Mouse (Mus musculus): ENCODE measurements at regions not wholly inside any gene's neighbourhood (a gene's known extent, or its start where the extent isn't known, plus 50 kb on each side); places are given as distances from the start of the nearest gene placed in this dataset.

DNA sequence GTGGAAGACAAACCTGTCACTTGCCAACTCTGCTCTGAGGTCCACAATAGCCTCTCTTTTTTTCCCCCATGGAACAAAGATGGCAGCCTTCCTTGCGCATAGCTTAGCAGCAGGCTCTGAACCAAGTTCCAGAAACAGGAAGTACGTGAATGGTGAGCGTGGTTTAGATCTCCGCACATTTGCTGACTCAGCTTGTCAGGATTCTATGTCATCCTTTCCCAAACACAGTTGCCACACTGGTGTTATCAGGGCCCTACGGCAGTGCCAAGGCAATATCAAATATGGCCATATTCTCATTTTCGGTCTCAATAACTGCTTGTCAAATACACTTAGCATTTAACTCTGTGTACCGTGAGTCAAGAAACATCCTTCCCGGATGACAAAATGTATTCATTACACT, 161.8 kb upstream of the Irx5 start:
- Histone ChIP-seq H3K27me3 (no peaks in the 10 kb centered on the region), H3K9me3 (replicated peaks) (no peaks in the 10 kb centered on the region), H3K36me3 (replicated peaks) (no peaks in the 10 kb centered on the region), H3K4me3 (replicated peaks) (no peak overlapping the region), H3K27ac (replicated peaks) (no peak overlapping the region), H3K4me1 (replicated peaks) (no peaks in the 10 kb centered on the region), H3K4me2 (no peak overlapping the region), H3K9ac (no peak overlapping the region)
- ATAC-seq (ENCODE audit: insufficient read depth), result no peak
- 61% methylated on average over 8 of the region's 8 CpGs for whole genome bisulfite sequencing (ENCODE audit: insufficient replicate concordance)

DNA sequence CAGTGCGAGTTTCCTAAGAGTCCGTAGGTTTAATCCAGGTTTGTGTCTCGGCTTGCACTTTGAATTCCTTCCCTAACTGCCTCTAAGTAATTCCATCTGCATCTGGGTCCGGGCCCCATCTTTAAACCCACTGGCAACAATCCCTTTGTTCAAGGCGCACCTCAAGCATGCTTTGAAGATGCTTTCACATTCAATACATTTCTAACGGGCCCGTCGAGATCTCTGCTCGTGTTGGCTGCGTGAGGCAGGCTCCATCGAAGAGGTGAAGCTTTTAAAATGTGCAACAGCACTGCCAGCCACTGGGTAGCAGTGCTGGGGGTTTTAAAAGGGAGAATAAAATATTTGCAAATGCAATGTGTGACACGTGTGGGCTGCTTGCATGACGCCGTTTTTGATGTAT, 163.4 kb upstream of the Irx5 start:
- 67% methylated on average over 14 of the region's 14 CpGs for WGBS (ENCODE audit: insufficient replicate concordance)
- no peak overlapping the region for H3K4me2 ChIP-seq
- no peaks in the 10 kb centered on the region for H3K9me3 ChIP-seq (replicated peaks)
- H3K27ac ChIP-seq (replicated peaks), result no peak overlapping the region
- no peaks in the 10 kb centered on the region for H3K36me3 ChIP-seq (replicated peaks)
- H3K4me1 ChIP-seq (replicated peaks), result no peaks in the 10 kb centered on the region
- no peak for ATAC-seq (ENCODE audit: insufficient read depth)
- no peak overlapping the region for H3K4me3 ChIP-seq (replicated peaks)
- no peaks in the 10 kb centered on the region for H3K27me3 ChIP-seq
- H3K9ac ChIP-seq, result no peak overlapping the region

DNA sequence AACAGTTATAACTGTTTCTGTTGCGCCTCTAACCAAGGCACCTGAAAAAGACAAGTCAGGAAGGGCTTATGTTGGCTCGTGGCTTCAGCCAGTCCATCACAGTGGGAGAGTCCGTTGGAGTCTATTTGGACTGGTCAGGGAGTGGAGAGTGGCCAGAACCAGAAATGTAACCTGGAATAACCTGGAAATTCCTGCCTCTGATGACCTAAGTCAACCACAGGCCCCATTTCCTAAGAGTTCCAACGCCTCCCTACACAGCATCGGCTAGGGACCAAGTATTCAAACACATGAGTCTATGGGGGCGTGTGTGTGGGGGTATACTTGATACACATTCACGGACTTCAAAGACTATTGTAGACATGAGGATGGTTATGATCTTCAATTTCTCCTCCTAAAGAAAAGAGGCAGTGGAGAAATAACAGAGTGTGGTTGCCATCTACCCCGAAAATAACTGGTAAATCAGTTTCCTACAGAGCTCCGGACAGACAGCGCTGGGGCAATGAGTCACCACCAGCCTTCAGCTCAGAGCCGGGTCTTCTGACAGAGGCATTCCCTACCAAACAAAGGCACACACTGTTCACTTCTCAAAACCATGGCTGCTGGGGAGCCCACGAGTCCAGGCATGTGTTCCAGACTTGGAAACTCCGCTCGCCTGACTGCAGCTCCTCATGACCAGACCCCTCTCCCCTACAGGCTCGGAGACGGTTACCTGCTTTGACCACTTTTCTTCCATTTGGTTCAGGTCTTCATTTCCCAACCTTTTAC, 167.0 kb upstream of the Irx5 start:
- WGBS (ENCODE audit: insufficient replicate concordance), result 73% methylated on average over 16 of the region's 16 CpGs
- H3K36me3 ChIP-seq (replicated peaks), result no peaks in the 10 kb centered on the region
- no peak overlapping the region for H3K9ac ChIP-seq
- H3K27me3 ChIP-seq, result no peaks in the 10 kb centered on the region
- H3K9me3 ChIP-seq (replicated peaks), result no peaks in the 10 kb centered on the region
- no peak for ATAC-seq (ENCODE audit: insufficient read depth)
- H3K27ac ChIP-seq (replicated peaks), result no peak overlapping the region
- no peak overlapping the region for H3K4me3 ChIP-seq (replicated peaks)
- H3K4me2 ChIP-seq, result no peak overlapping the region
- H3K4me1 ChIP-seq (replicated peaks), result no peaks in the 10 kb centered on the region

DNA sequence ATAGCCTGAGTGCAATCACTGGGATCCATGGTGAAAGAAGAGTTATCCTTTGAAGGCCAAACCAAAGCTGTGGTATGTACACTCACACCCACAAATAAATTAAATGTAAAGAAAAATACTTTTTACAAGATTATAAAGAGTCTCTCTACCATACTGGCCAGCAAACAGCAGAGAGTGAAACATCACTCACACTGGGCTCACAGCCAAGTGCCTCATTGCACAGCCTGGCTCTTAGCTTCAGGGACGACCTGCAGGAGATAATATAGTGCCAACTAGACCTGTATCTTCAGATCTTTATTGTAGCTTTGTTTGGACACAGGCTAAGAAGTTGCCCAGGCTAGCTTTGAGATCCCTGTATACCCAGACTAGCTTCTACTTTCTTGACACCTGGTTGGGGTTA, 174.1 kb upstream of the Irx5 start:
- no peaks in the 10 kb centered on the region for H3K27me3 ChIP-seq
- H3K27ac ChIP-seq (replicated peaks), result no peak overlapping the region
- no peaks in the 10 kb centered on the region for H3K9me3 ChIP-seq (replicated peaks)
- no peak overlapping the region for H3K4me2 ChIP-seq
- WGBS (ENCODE audit: insufficient replicate concordance), result 12% methylated on average over 1 of the region's 1 CpGs
- H3K4me3 ChIP-seq (replicated peaks), result no peak overlapping the region
- H3K4me1 ChIP-seq (replicated peaks), result no peaks in the 10 kb centered on the region
- H3K36me3 ChIP-seq (replicated peaks), result no peaks in the 10 kb centered on the region
- no peak for ATAC-seq (ENCODE audit: insufficient read depth)
- H3K9ac ChIP-seq, result no peak overlapping the region

DNA sequence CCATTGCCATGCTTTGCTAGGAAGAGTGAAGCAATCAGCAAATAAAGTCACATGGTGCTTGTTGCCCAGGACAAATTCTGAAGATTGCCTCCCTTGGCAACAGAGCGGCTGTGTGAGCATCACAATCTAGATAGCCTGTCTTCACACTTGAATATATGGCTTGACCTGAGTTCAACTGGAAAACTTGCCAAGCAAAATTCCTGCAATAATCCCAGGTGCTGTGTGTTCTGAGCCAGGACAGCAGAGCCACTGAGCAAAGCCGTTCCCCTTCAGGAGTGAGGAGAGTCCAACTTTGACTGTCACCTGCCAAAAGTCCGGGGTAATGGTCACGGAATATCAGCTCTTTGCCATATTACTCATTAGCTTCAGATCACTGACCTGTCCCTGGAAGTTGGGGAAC, 176.8 kb upstream of the Irx5 start:
- 62% methylated on average over 4 of the region's 4 CpGs for WGBS (ENCODE audit: insufficient replicate concordance)
- ATAC-seq (ENCODE audit: insufficient read depth), result no peak
- Histone ChIP-seq H3K9me3 (replicated peaks) (no peaks in the 10 kb centered on the region), H3K4me3 (replicated peaks) (no peak overlapping the region), H3K9ac (no peak overlapping the region), H3K27me3 (no peaks in the 10 kb centered on the region), H3K36me3 (replicated peaks) (no peaks in the 10 kb centered on the region), H3K27ac (replicated peaks) (no peak overlapping the region), H3K4me2 (no peak overlapping the region), H3K4me1 (replicated peaks) (no peaks in the 10 kb centered on the region)

DNA sequence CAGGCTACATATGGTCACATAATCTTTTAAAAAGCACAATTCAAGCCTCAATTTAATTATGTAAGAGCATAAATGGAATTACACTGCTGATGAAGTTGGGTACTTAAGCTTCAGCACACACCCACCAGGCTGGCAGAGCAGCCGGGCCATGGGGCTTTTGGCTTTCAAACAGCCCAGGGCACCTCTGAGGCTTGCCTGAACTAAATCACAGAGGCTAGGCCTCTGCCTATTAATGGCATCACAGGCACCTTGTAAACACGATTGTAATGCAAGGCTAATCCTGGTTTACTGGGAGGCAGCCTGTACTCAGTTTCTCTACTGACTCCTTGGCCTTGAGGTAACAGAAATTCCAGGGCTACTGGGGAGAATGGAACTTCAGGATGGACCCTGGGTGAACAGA, 178.1 kb upstream of the Irx5 start:
- Histone ChIP-seq H3K4me1 (replicated peaks) (no peaks in the 10 kb centered on the region), H3K4me3 (replicated peaks) (no peak overlapping the region), H3K4me2 (no peak overlapping the region), H3K27ac (replicated peaks) (no peak overlapping the region), H3K27me3 (no peaks in the 10 kb centered on the region), H3K9me3 (replicated peaks) (no peaks in the 10 kb centered on the region), H3K9ac (no peak overlapping the region), H3K36me3 (replicated peaks) (no peaks in the 10 kb centered on the region)
- 51% methylated on average over 2 of the region's 2 CpGs for WGBS (ENCODE audit: insufficient replicate concordance)
- ATAC-seq (ENCODE audit: insufficient read depth), result no peak

DNA sequence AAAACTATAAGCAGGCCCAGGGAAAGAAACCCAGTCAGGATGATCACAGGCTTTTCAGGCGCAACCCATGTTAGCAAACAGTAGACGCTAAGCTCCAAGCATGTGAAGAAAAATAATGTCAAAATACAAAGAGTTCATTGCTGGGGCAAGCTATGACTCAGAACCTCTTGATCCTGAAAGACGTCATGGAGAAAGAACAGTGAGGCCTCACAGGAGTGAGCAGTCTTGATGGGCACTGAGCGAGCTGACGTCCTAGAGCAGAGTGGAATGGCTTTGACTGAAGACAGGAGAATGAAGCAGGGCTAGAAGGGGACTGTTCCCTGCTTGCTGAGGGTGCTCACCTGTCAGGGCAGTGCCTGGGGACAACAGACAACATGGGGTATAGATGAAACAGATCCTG, 181.3 kb upstream of the Irx5 start:
- Histone ChIP-seq H3K4me2 (no peak overlapping the region), H3K27ac (replicated peaks) (no peak overlapping the region), H3K9me3 (replicated peaks) (no peaks in the 10 kb centered on the region), H3K36me3 (replicated peaks) (no peaks in the 10 kb centered on the region), H3K27me3 (no peaks in the 10 kb centered on the region), H3K4me3 (replicated peaks) (no peak overlapping the region), H3K9ac (no peak overlapping the region), H3K4me1 (replicated peaks) (no peaks in the 10 kb centered on the region)
- WGBS (ENCODE audit: insufficient replicate concordance), result 70% methylated on average over 5 of the region's 5 CpGs
- no peak for ATAC-seq (ENCODE audit: insufficient read depth)

DNA sequence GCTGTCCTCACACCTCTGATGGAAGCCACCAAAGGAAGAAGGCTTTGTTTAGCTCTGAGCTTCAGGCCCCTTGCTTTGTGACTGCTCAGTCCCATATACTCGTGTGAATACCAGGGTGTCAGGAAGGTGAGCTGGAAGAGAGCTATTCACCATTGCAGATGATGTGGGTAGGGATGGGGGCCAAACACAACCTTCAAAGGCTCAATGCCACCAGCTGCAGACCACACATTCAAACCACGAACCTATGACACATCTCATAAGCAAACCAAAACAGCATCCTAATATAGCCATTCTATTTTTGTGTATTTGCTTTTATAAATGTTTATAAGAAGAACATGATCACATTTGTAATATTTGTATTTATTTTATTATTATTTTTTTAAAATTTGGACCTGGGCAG, 183.3 kb upstream of the Irx5 start:
- no peak for ATAC-seq (ENCODE audit: insufficient read depth)

DNA sequence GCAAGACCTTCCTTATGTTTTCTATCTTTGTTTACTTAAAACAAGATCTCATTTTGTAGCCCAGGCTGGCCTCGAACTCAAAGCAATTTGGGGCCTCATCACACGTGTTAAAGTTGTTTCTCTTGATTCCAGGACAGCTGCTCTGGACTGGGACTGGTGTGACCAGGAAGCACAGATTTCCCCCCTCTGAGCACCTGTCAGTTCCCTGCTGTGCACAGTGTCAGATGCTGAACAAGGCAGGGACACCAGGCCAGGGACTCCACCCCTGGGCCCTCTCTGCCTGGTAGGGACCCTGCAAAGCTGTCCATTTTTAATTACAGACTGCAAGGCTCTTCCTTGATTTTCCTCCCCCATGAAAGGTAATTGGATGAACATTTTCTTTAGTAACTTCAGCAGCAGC, 185.8 kb upstream of the Irx5 start:
- H3K9me3 ChIP-seq (replicated peaks), result no peaks in the 10 kb centered on the region
- H3K9ac ChIP-seq, result no peak overlapping the region
- H3K27me3 ChIP-seq, result no peaks in the 10 kb centered on the region
- H3K4me1 ChIP-seq (replicated peaks), result no peaks in the 10 kb centered on the region
- no peaks in the 10 kb centered on the region for H3K36me3 ChIP-seq (replicated peaks)
- no peak for ATAC-seq (ENCODE audit: insufficient read depth)
- no peak overlapping the region for H3K27ac ChIP-seq (replicated peaks)
- H3K4me3 ChIP-seq (replicated peaks), result no peak overlapping the region
- no peak overlapping the region for H3K4me2 ChIP-seq
- 23% methylated on average over 2 of the region's 2 CpGs for WGBS (ENCODE audit: insufficient replicate concordance)

More for the DNA sequence above, 183.3 kb upstream of the Irx5 start:
- Histone ChIP-seq H3K4me3 (replicated peaks) (no peak overlapping the region), H3K4me1 (replicated peaks) (no peaks in the 10 kb centered on the region), H3K27ac (replicated peaks) (no peak overlapping the region), H3K9ac (no peak overlapping the region), H3K36me3 (replicated peaks) (no peaks in the 10 kb centered on the region), H3K4me2 (no peak overlapping the region), H3K9me3 (replicated peaks) (no peaks in the 10 kb centered on the region), H3K27me3 (no peaks in the 10 kb centered on the region)
- WGBS (ENCODE audit: insufficient replicate concordance), result 51% methylated on average over 2 of the region's 2 CpGs

DNA sequence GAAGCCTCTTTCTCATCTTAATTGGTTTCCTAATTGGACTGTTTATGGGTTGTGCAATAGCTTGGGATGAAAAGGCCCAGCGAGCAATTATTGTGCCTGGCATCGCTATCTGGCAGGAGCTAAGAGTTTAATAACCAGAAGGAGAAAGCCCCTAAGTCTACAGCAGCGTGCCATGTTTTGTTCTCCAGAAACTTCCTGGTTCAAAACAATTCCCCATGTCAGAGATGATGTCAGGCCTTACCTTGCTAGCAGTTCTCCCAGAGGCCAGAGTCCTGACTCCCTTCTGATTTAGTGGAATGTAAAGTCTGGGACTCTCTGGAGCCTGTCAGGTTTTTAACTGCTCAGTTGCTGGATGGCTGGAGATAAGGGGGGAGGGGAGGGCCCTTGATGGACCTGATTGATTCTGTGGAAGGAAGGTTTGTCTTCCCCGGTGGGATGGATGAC, 190.1 kb upstream of the Irx5 start:
- ATAC-seq (ENCODE audit: insufficient read depth), result no peak
- no peak overlapping the region for H3K9ac ChIP-seq
- no peaks in the 10 kb centered on the region for H3K36me3 ChIP-seq (replicated peaks)
- H3K27ac ChIP-seq (replicated peaks), result no peak overlapping the region
- no peaks in the 10 kb centered on the region for H3K27me3 ChIP-seq
- WGBS (ENCODE audit: insufficient replicate concordance), result 34% methylated on average over 4 of the region's 4 CpGs
- no peaks in the 10 kb centered on the region for H3K9me3 ChIP-seq (replicated peaks)
- H3K4me2 ChIP-seq, result no peak overlapping the region
- H3K4me3 ChIP-seq (replicated peaks), result no peak overlapping the region
- no peaks in the 10 kb centered on the region for H3K4me1 ChIP-seq (replicated peaks)

DNA sequence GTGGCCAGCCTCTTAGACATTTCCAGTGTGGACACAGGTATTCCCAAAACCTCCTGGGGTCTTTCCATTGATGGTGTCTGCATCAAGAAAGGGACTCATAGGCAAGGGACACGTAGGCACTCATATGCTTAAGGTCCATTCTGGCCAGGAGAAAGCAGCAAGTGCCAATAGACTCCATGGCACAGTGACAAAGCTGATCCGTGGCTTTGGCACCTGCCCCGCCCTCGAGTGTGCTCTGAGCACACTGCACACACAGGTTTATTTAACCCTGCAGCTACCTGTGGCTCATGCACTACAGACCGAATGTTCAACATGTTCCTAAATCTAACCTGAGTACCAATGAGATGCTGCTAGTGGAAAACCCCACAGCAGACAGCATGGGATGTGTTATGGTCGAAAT, 192.1 kb upstream of the Irx5 start:
- H3K4me3 ChIP-seq (replicated peaks), result no peak overlapping the region
- H3K4me1 ChIP-seq (replicated peaks), result no peaks in the 10 kb centered on the region
- no peak overlapping the region for H3K9ac ChIP-seq
- no peak for ATAC-seq (ENCODE audit: insufficient read depth)
- H3K4me2 ChIP-seq, result no peak overlapping the region
- no peak overlapping the region for H3K27ac ChIP-seq (replicated peaks)
- H3K27me3 ChIP-seq, result no peaks in the 10 kb centered on the region
- no peaks in the 10 kb centered on the region for H3K36me3 ChIP-seq (replicated peaks)
- no peaks in the 10 kb centered on the region for H3K9me3 ChIP-seq (replicated peaks)
- WGBS (ENCODE audit: insufficient replicate concordance), result 56% methylated on average over 6 of the region's 6 CpGs

DNA sequence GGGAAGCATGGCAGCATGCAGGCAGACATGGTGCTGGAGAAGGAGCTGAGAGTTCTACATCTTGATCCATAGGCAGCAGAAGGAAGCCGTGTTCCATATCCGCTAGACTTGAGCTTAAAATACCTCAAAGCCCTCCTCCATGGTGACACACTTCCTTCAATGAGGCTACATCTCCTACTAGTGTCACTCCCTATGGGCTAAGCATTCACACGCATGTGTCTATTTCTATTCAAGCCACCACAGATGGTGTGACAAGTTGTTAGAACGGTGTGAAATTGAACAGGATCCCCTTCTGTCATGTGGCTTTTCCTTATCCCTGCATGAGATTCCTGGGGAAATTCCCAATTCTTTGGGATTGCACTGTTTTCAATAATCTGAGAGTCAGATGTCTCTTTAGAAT, 192.9 kb upstream of the Irx5 start:
- Histone ChIP-seq H3K9ac (no peak overlapping the region), H3K4me3 (replicated peaks) (no peak overlapping the region), H3K27me3 (no peaks in the 10 kb centered on the region), H3K36me3 (replicated peaks) (no peaks in the 10 kb centered on the region), H3K9me3 (replicated peaks) (no peaks in the 10 kb centered on the region), H3K4me1 (replicated peaks) (no peaks in the 10 kb centered on the region), H3K4me2 (no peak overlapping the region), H3K27ac (replicated peaks) (no peak overlapping the region)
- 81% methylated on average over 4 of the region's 4 CpGs for WGBS (ENCODE audit: insufficient replicate concordance)
- no peak for ATAC-seq (ENCODE audit: insufficient read depth)

All from liver, embryonic 15.5 days (tissue).